Mouse (Mus musculus): Measurements from ENCODE around the gene Trim8. TPM values are rescaled to one million over a fixed set of nuclear protein-coding genes. Genes with fewer than 3 reads are reported as not detected.

The Trim8 gene
- polyA plus RNA-seq, 1 experiment: 42.3 TPM

GRCm38 (mm10) chr19:46459256-46459655 is 42.2 kb upstream of the Trim8 start:
- Histone ChIP-seq H3K4me3 (no peak overlapping the region), H3K4me2 (ENCODE audit: low read depth) (peak overlapping the region; percentile 46), H3K79me2 (ENCODE audit: control insufficient read depth, insufficient read depth) (no peaks in the 10 kb centered on the region), H3ac (ENCODE audit: control insufficient read depth, insufficient read length) (no peak overlapping the region), H3K27me3 (ENCODE audit: control insufficient read depth, insufficient read depth, insufficient read length) (no peaks in the 10 kb centered on the region), H3K36me3 (ENCODE audit: control insufficient read depth, insufficient read depth) (peaks cover 4% of the 10 kb centered on the region)
- TF ChIP-seq MYOG (IDR thresholded peaks at IDR 0.05; ENCODE audit: control insufficient read depth in 1 of 3, insufficient read depth in 1 of 3, insufficient read length in 2 of 3, low read depth in 2 of 3): peak in 1 of 3 experiments; percentile 20
- no peak for TF ChIP-seq POLR2AphosphoS2 (IDR thresholded peaks at IDR 0.05; ENCODE audit: insufficient read length, low read depth)
- no peak for TF ChIP-seq MAX (IDR thresholded peaks at IDR 0.05; ENCODE audit: low read depth)
- no peak for TF ChIP-seq POLR2A (IDR thresholded peaks at IDR 0.05; ENCODE audit: insufficient read length, low read depth)
- TF ChIP-seq CEBPB (IDR thresholded peaks at IDR 0.05; ENCODE audit: insufficient read depth, poor library complexity, severe bottlenecking): peak; percentile 92

GRCm38 (mm10) chr19:46459889-46460288 is 41.6 kb upstream of the Trim8 start:
- TF ChIP-seq TCF12 (IDR thresholded peaks at IDR 0.05; ENCODE audit: insufficient read depth, poor library complexity, severe bottlenecking) (no peak), MYOD1 (IDR thresholded peaks at IDR 0.05; ENCODE audit: control insufficient read depth in 1 of 3, insufficient read length in 2 of 3, low read depth in 2 of 3) (peak in 1 of 3 experiments; percentile 67), USF1 (IDR thresholded peaks at IDR 0.05; ENCODE audit: low read depth) (peak; percentile 44), SRF (IDR thresholded peaks at IDR 0.05; ENCODE audit: control insufficient read depth, insufficient read length, low read depth) (no peak), MYOG (IDR thresholded peaks at IDR 0.05; ENCODE audit: control insufficient read depth in 1 of 3, insufficient read depth in 1 of 3, insufficient read length in 2 of 3, low read depth in 2 of 3) (peak in 1 of 3 experiments; percentile 46), POLR2A (IDR thresholded peaks at IDR 0.05; ENCODE audit: insufficient read length, low read depth) (no peak), CEBPB (IDR thresholded peaks at IDR 0.05; ENCODE audit: insufficient read depth, poor library complexity, severe bottlenecking) (no peak), REST (IDR thresholded peaks at IDR 0.05; ENCODE audit: insufficient read depth, insufficient read length) (no peak), E2F4 (IDR thresholded peaks at IDR 0.05; ENCODE audit: insufficient read depth) (no peak), MAX (IDR thresholded peaks at IDR 0.05; ENCODE audit: low read depth) (no peak), POLR2AphosphoS2 (IDR thresholded peaks at IDR 0.05; ENCODE audit: insufficient read length, low read depth) (no peak), TCF3 (IDR thresholded peaks at IDR 0.05; ENCODE audit: insufficient read length, low read depth) (no peak)
- Histone ChIP-seq H3ac (ENCODE audit: control insufficient read depth, insufficient read length) (no peak overlapping the region), H3K27me3 (ENCODE audit: control insufficient read depth, insufficient read depth, insufficient read length) (no peaks in the 10 kb centered on the region), H3K79me2 (ENCODE audit: control insufficient read depth, insufficient read depth) (no peaks in the 10 kb centered on the region), H3K4me2 (ENCODE audit: low read depth) (peak overlapping the region; percentile 46), H3K4me3 (no peak overlapping the region), H3K36me3 (ENCODE audit: control insufficient read depth, insufficient read depth) (no peaks in the 10 kb centered on the region)

GRCm38 (mm10) chr19:46462574-46462973 is 38.9 kb upstream of the Trim8 start:
- no peaks in the 10 kb centered on the region for H3K36me3 ChIP-seq (ENCODE audit: control insufficient read depth, insufficient read depth)
- H3ac ChIP-seq (ENCODE audit: control insufficient read depth, insufficient read length): no peak overlapping the region
- no peaks in the 10 kb centered on the region for H3K27me3 ChIP-seq (ENCODE audit: control insufficient read depth, insufficient read depth, insufficient read length)
- H3K4me2 ChIP-seq (ENCODE audit: low read depth): no peak overlapping the region
- TF ChIP-seq TCF12 (IDR thresholded peaks at IDR 0.05; ENCODE audit: insufficient read depth, poor library complexity, severe bottlenecking): no peak
- TF ChIP-seq REST (IDR thresholded peaks at IDR 0.05; ENCODE audit: insufficient read depth, insufficient read length): no peak
- TF ChIP-seq MYOG (IDR thresholded peaks at IDR 0.05; ENCODE audit: control insufficient read depth in 1 of 3, insufficient read depth in 1 of 3, insufficient read length in 2 of 3, low read depth in 2 of 3): no peak
- no peak for TF ChIP-seq CEBPB (IDR thresholded peaks at IDR 0.05; ENCODE audit: insufficient read depth, poor library complexity, severe bottlenecking)
- no peak for TF ChIP-seq POLR2AphosphoS2 (IDR thresholded peaks at IDR 0.05; ENCODE audit: insufficient read length, low read depth)
- TF ChIP-seq SRF (IDR thresholded peaks at IDR 0.05; ENCODE audit: control insufficient read depth, insufficient read length, low read depth): no peak
- TF ChIP-seq MYOD1 (IDR thresholded peaks at IDR 0.05; ENCODE audit: control insufficient read depth in 1 of 3, insufficient read length in 2 of 3, low read depth in 2 of 3): no peak
- no peak for TF ChIP-seq MAX (IDR thresholded peaks at IDR 0.05; ENCODE audit: low read depth)
- TF ChIP-seq POLR2A (IDR thresholded peaks at IDR 0.05; ENCODE audit: insufficient read length, low read depth): no peak
- TF ChIP-seq USF1 (IDR thresholded peaks at IDR 0.05; ENCODE audit: low read depth): no peak
- TF ChIP-seq TCF3 (IDR thresholded peaks at IDR 0.05; ENCODE audit: insufficient read length, low read depth): no peak
- TF ChIP-seq E2F4 (IDR thresholded peaks at IDR 0.05; ENCODE audit: insufficient read depth): no peak
- H3K4me3 ChIP-seq: no peak overlapping the region
- no peaks in the 10 kb centered on the region for H3K79me2 ChIP-seq (ENCODE audit: control insufficient read depth, insufficient read depth)

- TF ChIP-seq MAX (IDR thresholded peaks at IDR 0.05; ENCODE audit: low read depth) (no peak), MYOG (IDR thresholded peaks at IDR 0.05; ENCODE audit: control insufficient read depth in 1 of 3, insufficient read depth in 1 of 3, insufficient read length in 2 of 3, low read depth in 2 of 3) (no peak), CEBPB (IDR thresholded peaks at IDR 0.05; ENCODE audit: insufficient read depth, poor library complexity, severe bottlenecking) (no peak), POLR2AphosphoS2 (IDR thresholded peaks at IDR 0.05; ENCODE audit: insufficient read length, low read depth) (no peak), POLR2A (IDR thresholded peaks at IDR 0.05; ENCODE audit: insufficient read length, low read depth) (no peak), MYOD1 (IDR thresholded peaks at IDR 0.05; ENCODE audit: control insufficient read depth in 1 of 3, insufficient read length in 2 of 3, low read depth in 2 of 3) (no peak)
- H3K36me3 ChIP-seq (ENCODE audit: control insufficient read depth, insufficient read depth): no peaks in the 10 kb centered on the region
- H3K27me3 ChIP-seq (ENCODE audit: control insufficient read depth, insufficient read depth, insufficient read length): no peaks in the 10 kb centered on the region
- no peak overlapping the region for H3ac ChIP-seq (ENCODE audit: control insufficient read depth, insufficient read length)
- no peaks in the 10 kb centered on the region for H3K79me2 ChIP-seq (ENCODE audit: control insufficient read depth, insufficient read depth)
- no peak overlapping the region for H3K4me3 ChIP-seq
- no peak overlapping the region for H3K4me2 ChIP-seq (ENCODE audit: low read depth)
Measured at GRCm38 (mm10) chr19:46463446-46463845, 38.1 kb upstream of the Trim8 start.

- H3K4me3 ChIP-seq: no peak overlapping the region
- no peak for TF ChIP-seq REST (IDR thresholded peaks at IDR 0.05; ENCODE audit: insufficient read depth, insufficient read length)
- no peak for TF ChIP-seq TCF3 (IDR thresholded peaks at IDR 0.05; ENCODE audit: insufficient read length, low read depth)
- no peak for TF ChIP-seq USF1 (IDR thresholded peaks at IDR 0.05; ENCODE audit: low read depth)
- TF ChIP-seq POLR2A (IDR thresholded peaks at IDR 0.05; ENCODE audit: insufficient read length, low read depth): no peak
- TF ChIP-seq CEBPB (IDR thresholded peaks at IDR 0.05; ENCODE audit: insufficient read depth, poor library complexity, severe bottlenecking): no peak
- no peak for TF ChIP-seq MAX (IDR thresholded peaks at IDR 0.05; ENCODE audit: low read depth)
- TF ChIP-seq SRF (IDR thresholded peaks at IDR 0.05; ENCODE audit: control insufficient read depth, insufficient read length, low read depth): no peak
- no peak for TF ChIP-seq E2F4 (IDR thresholded peaks at IDR 0.05; ENCODE audit: insufficient read depth)
- no peak for TF ChIP-seq MYOD1 (IDR thresholded peaks at IDR 0.05; ENCODE audit: control insufficient read depth in 1 of 3, insufficient read length in 2 of 3, low read depth in 2 of 3)
- TF ChIP-seq MYOG (IDR thresholded peaks at IDR 0.05; ENCODE audit: control insufficient read depth in 1 of 3, insufficient read depth in 1 of 3, insufficient read length in 2 of 3, low read depth in 2 of 3): no peak
- TF ChIP-seq POLR2AphosphoS2 (IDR thresholded peaks at IDR 0.05; ENCODE audit: insufficient read length, low read depth): no peak
- TF ChIP-seq TCF12 (IDR thresholded peaks at IDR 0.05; ENCODE audit: insufficient read depth, poor library complexity, severe bottlenecking): no peak
- H3K4me2 ChIP-seq (ENCODE audit: low read depth): no peak overlapping the region
- no peak overlapping the region for H3ac ChIP-seq (ENCODE audit: control insufficient read depth, insufficient read length)
- no peaks in the 10 kb centered on the region for H3K36me3 ChIP-seq (ENCODE audit: control insufficient read depth, insufficient read depth)
- H3K79me2 ChIP-seq (ENCODE audit: control insufficient read depth, insufficient read depth): no peaks in the 10 kb centered on the region
- H3K27me3 ChIP-seq (ENCODE audit: control insufficient read depth, insufficient read depth, insufficient read length): no peaks in the 10 kb centered on the region
Measured at GRCm38 (mm10) chr19:46466160-46466559, 35.3 kb upstream of the Trim8 start.
